Mouse (Mus musculus): ENCODE measurements around the gene Mroh8.
A peak's percentile ranks its signal among the peaks of the same experiment; 100 is the strongest.

Gene Mroh8

GRCm38 (mm10) chr2:157279416-157279800, at the start of gene Mroh8:
Mroh8 (minus strand) TSS chr2:157279549.
- DNase-seq (ENCODE audit: low spot score in 2 of 2) = peak in 1 of 2 experiments; percentile 29

- no peak for DNase-seq (ENCODE audit: low spot score in 2 of 2)
These were observed 49.2 kb upstream of the Mroh8 start for GRCm38 (mm10) chr2:157328570-157328969.

GRCm38 (mm10) chr2:157328106-157328505, 48.8 kb upstream of the Mroh8 start:
- DNase-seq (ENCODE audit: low spot score in 2 of 2) = no peak

- no peak for DNase-seq (ENCODE audit: low spot score in 2 of 2)
These were observed 45.9 kb upstream of the Mroh8 start for GRCm38 (mm10) chr2:157325238-157325637.

- peak in 1 of 2 experiments; percentile 50 for DNase-seq (ENCODE audit: low spot score in 2 of 2)
These were observed 42.8 kb upstream of the Mroh8 start for GRCm38 (mm10) chr2:157322029-157322766.

- DNase-seq (ENCODE audit: low spot score in 2 of 2) = no peak
These were observed 41.5 kb upstream of the Mroh8 start for GRCm38 (mm10) chr2:157320886-157321285.

GRCm38 (mm10) chr2:157320135-157320534, 40.8 kb upstream of the Mroh8 start:
- DNase-seq (ENCODE audit: low spot score in 2 of 2) = no peak

- DNase-seq (ENCODE audit: low spot score in 2 of 2) = no peak
These were observed 37.9 kb upstream of the Mroh8 start for GRCm38 (mm10) chr2:157317220-157317619.

- no peak for DNase-seq (ENCODE audit: low spot score in 2 of 2)
These were observed 37.1 kb upstream of the Mroh8 start for GRCm38 (mm10) chr2:157316358-157316933.

- DNase-seq (ENCODE audit: low spot score in 2 of 2) = no peak
These were observed 36.1 kb upstream of the Mroh8 start for GRCm38 (mm10) chr2:157315486-157315885.

GRCm38 (mm10) chr2:157314310-157314709, 35.0 kb upstream of the Mroh8 start:
- peak in 1 of 2 experiments; percentile 52 for DNase-seq (ENCODE audit: low spot score in 2 of 2)

GRCm38 (mm10) chr2:157313718-157314117, 34.4 kb upstream of the Mroh8 start:
- no peak for DNase-seq (ENCODE audit: low spot score in 2 of 2)

GRCm38 (mm10) chr2:157310963-157311637, 31.8 kb upstream of the Mroh8 start:
- DNase-seq (ENCODE audit: low spot score in 2 of 2) = no peak

GRCm38 (mm10) chr2:157309611-157310010, 30.3 kb upstream of the Mroh8 start:
- no peak for DNase-seq (ENCODE audit: low spot score in 2 of 2)

- DNase-seq (ENCODE audit: low spot score in 2 of 2) = no peak
These were observed 29.0 kb upstream of the Mroh8 start for GRCm38 (mm10) chr2:157308273-157308917.

GRCm38 (mm10) chr2:157307715-157308265, 28.4 kb upstream of the Mroh8 start:
- DNase-seq (ENCODE audit: low spot score in 2 of 2) = peak in 1 of 2 experiments; percentile 58

GRCm38 (mm10) chr2:157306091-157307032, 27.0 kb upstream of the Mroh8 start:
- DNase-seq (ENCODE audit: low spot score in 2 of 2) = no peak

GRCm38 (mm10) chr2:157303096-157303495, 23.7 kb upstream of the Mroh8 start:
- no peak for DNase-seq (ENCODE audit: low spot score in 2 of 2)

- no peak for DNase-seq (ENCODE audit: low spot score in 2 of 2)
These were observed 20.7 kb upstream of the Mroh8 start for GRCm38 (mm10) chr2:157300051-157300450.

- no peak for DNase-seq (ENCODE audit: low spot score in 2 of 2)
These were observed 16.8 kb upstream of the Mroh8 start for GRCm38 (mm10) chr2:157296105-157296689.

Measured in cerebellum, postnatal 4 days (tissue).